Mouse (Mus musculus) liver, postnatal 0 days (tissue): ENCODE measurements at regions not wholly inside any gene's neighbourhood (a gene's known extent, or its start where the extent isn't known, plus 50 kb on each side); places are given as distances from the start of the nearest gene placed in this dataset.

Experiments used
- CTCF ChIP-seq: sonication (generic); IDR thresholded peaks from 2 replicates; pipeline ENCODE4 v1.5.1; 2016; ENCODE audit warnings: antibody characterized with exemption, low read depth
- EP300 ChIP-seq: IDR thresholded peaks from 2 replicates; pipeline ENCODE4 v1.6.1; 2016; ENCODE audit warnings: antibody characterized with exemption, low read depth, mild to moderate bottlenecking

GRCm38 (mm10) chr8:82573434-82573833 is 170.4 kb upstream of the Il15 start:
- TF ChIP-seq CTCF (no peak), EP300 (no peak)
